Mouse (Mus musculus): ENCODE data around the gene AI182371.

AI182371 gene
- long read RNA-seq, experiment 1 = 0 reads
- long read RNA-seq, experiment 2 = 0 reads

DNA sequence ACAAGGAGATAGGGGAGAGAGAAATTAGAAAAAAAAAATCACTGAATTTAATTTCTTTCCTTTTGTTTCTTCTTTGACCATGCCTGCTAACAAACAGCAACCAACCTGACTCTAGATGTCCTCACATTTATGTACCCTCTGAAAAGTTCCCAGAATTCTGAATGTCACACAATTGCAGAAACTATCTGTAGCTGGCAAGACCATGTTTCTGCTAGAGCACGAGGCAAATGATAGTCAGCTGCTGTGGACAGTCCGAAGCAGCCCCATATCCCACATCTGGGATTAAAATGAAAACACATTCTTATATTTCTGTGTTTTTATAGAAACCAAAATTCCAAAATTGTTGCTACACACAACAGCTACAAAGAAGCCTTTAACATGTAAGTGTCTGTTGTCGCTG lies at the start of gene AI182371:
Gene AI182371, minus strand, starts transcription at position 101 of the 400 bp plus-strand sequence.
- intact Hi-C loops (cut with DNase I) = no loop called here

DNA sequence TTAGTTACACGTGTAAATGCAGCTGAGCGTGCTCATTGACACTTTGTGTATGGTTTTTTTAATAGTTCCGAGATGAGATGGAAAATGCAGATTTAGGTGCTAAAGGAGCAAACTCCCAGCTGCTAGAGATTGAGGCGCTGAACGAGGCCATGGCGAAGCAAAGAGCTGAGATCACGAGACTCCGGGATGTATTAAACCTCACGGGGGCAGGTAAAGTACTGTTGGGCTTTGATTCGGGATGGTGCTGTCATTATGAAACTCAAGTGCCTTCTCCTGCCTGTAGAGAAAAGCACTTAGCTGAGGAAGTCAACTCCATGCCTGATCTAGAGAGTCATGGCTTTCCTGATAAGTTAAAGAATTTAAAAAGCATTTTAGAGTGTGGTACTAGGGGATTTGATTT lies 47.5 kb upstream of the AI182371 start:
- intact Hi-C loops (cut with DNase I) = no loop called here

DNA sequence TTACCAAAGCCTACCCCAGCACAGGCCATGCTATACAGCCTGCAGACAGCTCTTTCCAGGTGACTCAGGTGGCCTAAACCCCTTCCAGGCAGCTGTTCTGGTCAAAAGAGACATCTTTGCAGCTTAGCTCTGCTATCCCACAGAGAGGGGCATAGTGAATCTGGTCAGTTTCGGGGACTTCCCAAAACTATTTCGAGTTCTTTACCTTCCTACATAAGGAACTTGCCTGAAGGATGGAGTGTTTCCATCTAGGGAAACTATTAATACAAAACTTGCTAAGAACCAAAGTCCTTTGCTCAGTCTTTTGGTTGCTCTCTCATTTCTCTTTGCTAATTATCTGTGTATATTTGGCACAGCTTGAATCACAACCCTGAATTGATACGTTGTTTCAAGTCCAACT lies 40.3 kb upstream of the AI182371 start:
- intact Hi-C loops (cut with DNase I) = no loop called here

DNA sequence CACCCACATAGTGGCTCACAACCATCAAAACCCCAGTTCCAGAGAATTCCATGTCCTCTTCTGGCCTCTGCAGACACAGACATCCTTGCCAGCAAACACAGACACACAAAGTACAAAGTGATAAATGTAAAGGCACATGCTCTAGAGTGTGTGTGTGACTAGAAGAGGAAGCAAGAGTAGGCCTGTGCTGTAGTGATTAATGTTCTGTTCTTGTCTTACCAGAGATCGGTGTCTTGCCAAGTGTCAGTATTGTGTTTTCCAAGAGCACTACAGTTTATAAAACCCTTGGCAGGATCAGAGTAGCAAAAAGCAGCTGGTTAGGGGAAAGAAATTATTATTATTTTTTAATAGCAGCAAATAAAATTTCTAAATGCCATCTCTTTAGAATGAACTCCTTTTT lies 37.2 kb upstream of the AI182371 start:
- intact Hi-C loops (cut with DNase I) = no loop called here

DNA sequence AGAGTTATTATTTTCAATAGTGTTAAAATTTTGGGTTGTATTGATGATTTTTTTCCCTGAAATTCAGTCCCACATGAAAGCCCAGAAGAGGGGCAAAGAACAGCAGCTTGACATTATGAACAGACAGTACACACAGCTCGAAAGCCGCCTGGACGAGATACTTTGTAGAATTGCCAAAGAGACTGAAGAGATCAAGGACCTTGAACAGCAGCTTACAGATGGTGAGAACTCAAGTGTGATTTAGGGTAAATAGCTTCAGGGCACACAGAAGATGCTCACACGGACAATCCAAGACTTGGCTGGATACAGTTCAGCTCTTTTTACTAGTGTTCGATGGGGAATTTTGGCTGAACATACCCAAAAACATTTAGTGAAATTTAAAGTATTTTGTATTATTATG lies 32.5 kb upstream of the AI182371 start:
- intact Hi-C loops (cut with DNase I) = no loop called here

DNA sequence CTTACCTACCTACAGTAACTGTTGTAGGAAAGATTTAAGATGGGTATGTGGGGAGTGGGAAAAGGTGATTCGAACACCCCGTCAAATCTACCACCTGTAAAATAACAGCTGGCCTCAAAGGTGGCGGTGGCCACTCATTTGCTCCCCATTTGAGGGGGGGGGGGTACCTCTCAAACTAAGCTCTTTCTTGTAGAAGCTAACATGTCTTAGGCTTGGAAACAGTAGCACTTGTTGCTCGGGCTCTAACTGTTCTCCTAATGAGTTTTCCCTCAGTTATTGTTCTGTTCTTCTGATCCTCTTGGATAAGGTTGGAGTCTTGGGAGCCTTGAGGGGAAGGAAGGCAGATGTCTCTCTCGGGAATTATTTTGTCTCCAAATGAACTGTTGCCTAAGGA lies 31.3 kb upstream of the AI182371 start:
- intact Hi-C loops (cut with DNase I) = no loop called here

DNA sequence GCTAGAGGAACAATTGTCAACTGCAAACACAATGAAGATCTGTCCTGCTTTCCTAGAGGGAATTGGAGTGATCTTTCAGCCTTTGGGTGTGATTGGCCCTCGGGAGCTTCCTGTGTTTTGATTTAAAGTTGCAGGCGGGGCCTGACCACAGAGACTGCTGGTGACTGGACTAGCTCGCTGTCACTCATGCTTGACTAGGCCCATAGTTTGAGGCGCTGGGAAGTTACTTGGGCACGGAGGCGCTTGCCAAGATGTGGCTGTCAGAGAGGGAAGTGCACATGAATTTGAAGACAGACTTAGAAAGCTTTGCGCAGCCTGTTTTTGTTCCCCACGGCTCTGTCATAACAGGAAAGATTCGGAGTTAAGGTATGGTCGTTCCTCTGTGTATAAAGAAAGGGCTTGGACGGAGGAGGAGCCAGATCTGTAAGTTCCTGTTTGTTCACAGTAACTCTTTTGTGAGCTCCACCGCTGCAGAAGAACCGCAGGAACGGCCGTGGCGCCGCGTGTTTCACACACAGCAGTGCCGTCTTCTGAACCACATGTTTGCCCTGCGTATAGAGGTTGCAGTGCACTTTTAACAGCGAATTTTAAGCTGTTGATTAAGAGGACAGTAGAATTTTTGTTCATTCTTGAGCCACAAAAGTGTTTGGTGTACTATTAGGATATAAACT lies 30.8 kb upstream of the AI182371 start:
- intact Hi-C loops (cut with DNase I) = no loop called here

DNA sequence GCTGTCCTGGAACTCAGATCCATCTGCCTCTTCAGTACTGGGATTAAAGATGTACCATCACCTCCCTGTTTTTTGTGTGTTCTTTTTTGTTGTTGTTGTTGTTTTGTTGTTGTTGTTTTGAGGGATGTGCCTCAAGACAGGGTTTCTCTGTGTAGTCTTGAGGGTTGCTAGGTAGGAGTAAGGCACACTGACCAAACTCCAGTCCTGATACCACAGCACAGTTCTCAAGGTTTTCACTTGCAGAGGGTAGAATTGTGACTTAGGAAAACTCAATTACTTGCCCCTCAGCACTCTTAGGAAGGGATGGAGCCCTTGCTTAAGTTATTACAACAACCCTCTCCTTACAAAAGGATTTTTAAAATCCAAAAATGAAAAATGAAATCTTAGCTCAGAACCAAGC lies 30.1 kb upstream of the AI182371 start:
- intact Hi-C loops (cut with DNase I) = no loop called here

DNA sequence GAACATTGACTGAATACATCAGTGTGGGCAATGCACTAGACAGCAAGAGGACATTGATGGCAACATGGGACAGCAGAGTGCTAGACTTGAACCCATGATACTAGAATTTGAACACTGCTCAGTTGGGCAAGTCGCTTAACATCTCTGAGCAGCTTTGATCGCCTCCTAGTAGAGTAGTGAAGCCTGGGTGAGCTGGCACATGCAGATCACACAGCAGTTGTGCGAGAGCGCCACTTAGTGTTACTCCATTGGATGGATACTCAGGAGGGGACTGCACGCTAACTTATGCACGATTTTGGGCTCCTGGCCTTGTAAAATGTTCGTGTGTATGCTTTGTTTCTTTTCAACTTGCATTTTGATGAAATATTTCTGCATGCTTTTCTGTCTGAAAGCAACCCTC lies 23.4 kb upstream of the AI182371 start:
- intact Hi-C loops (cut with DNase I) = no loop called here

DNA sequence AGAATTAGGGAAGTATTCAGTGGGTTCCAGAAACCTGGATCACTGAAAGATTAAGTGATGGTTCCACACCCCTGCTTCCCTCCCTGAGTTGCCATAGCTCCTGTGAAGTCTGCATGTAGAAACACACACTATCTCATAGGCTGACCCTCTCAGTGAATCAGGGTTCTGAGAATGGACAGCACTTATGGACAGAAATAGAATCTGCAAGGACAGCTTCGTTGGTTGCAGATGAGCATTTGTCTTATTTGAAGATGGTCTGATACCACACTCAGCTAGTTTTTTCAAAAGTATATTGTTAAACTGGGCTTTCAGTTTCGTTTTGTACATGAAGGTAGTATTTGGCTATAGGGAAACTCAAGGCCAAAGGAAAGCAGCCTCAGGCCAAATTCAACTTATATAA lies 9.2 kb upstream of the AI182371 start:
- intact Hi-C loops (cut with DNase I) = no loop called here

DNA sequence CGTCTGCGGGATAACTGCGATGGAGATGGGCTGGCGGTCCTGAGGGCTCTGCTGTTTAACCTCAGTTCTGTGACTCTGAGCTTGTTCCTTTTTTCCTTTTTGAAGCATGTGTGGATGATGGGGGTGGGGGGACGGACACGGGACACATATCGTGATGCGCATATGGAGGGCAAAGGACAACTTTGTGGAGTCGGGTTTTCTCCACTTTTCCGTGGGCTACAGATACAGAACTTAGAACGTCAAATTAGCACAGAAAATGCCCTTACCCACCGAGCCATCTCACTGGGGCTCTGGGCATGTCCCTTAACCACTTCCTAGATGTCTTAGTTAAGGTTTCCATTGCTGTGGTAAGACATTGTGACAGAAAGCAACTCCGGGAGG lies 8.6 kb upstream of the AI182371 start:
- intact Hi-C loops (cut with DNase I) = loop anchor here (5.0 kb wide), 1 partner anchor 58 kb away; no protein-coding TSS in a partner anchor

DNA sequence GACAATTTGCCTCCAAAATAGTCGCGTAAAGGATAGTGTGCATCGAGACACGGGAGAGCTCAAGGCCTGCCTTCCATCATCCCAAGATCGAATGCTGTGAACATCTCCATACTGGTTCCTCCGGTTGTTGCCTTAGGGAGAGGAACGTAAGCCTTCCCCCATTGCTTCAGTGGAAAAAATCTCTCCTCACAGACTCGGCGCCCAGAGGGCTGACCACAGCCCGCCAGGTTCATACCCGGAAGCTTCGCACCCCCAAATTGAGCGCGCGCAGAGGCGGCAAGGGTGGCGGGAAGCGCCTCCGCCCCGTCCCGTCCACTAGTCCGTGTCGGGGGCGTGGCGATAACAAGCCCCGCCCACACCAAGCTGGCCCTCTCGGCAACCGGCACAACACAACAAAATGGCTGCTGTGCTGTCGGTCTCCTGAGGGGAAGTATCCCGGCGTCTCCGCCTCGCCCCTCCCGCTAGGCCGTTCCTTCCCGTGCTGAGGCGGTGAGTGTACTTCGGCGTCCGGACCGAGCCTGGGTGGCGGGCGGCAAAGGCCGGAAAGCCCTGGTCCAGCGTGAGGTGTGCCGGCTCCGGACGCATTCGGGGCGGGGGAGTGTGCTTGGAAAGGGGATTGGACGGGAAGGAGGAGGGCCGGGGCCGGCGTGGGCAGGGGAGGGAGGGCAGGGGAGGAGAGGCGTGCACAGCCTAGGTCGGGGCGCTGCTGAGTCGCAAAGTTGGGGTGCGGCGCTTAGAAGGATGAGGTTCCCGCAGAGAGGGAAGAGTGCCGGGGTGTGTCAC lies 8.0 kb upstream of the AI182371 start, which contains the start of gene Cntrl:
Gene Cntrl, plus strand, starts transcription at position 352 of the 783 bp plus-strand sequence.
- intact Hi-C loops (cut with DNase I) = loop anchor here (5.0 kb wide), 1 partner anchor 57 kb away; no protein-coding TSS in a partner anchor

DNA sequence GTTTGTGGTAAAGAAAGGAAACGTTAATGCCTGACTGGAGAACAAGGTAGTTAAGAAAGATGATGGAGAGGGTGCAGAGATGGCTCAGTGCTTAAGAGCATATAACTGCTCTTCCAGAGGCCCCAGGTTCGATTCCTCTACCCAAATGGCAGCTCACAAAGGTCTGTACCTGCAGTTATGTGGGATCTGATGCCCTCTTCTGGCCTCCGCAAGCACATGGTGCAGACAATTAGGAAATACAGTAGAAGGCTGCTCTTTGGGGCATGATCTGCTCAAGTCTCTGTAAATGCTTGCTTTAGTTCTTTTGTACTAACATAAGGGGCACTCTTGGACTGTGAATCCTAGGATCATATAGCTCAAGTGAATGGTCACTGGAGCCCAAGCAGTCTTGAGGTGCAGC lies 7.4 kb upstream of the AI182371 start:
- intact Hi-C loops (cut with DNase I) = loop anchor here (5.0 kb wide), 1 partner anchor 56 kb away; no protein-coding TSS in a partner anchor

DNA sequence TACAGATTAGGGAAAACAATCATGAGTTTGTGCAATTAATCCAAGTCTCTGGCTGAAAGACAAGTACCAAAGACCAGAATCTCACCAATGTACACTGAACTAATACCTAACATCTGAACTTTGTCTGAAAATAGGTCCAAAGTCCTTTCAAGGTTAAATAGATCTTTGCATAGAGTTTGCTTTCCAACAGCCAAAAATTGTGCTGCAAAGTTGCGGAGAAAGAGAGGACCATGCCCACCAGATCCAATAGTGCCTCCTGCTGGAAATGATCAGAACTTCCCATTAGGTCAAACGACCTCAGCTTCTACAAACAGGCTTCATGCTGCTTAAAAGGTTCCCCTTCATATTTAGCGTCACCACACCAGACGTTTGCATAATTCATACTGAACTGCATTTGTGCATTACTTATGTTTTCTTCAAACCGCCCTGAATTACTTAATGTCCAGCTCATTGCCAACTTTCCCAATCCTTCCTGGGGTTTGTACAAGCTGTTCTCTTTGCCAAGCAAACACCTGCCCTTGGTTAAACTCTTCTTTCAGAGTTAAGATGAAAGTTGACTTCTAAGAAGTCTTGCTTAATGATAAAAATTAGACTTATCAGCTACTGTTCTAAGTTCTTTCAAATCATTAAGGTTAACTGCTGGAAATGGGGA lies 6.8 kb upstream of the AI182371 start:
- intact Hi-C loops (cut with DNase I) = loop anchor here (5.0 kb wide), 1 partner anchor 56 kb away; no protein-coding TSS in a partner anchor

DNA sequence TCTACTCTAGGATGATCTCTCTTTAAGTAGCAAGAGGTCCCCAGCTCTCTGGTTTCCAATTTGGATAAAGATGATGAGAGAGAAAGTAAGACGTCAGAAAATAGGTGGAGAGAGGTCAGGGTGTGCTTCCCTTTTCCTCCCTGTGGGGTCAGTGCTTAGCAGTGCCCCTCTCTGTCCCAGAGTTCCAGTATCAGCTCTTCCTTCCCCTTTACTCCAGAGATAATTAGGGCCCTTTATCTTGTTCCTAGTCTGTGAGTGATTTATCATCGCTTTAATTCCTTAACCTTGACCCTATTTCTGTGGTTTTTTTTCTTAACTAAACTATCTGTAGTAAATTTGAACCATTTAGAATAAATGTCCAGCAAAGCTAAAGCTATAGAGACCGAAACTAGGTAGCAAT lies 3.5 kb upstream of the AI182371 start:
- intact Hi-C loops (cut with DNase I) = loop anchor here (5.0 kb wide), 1 partner anchor 53 kb away; no protein-coding TSS in a partner anchor

DNA sequence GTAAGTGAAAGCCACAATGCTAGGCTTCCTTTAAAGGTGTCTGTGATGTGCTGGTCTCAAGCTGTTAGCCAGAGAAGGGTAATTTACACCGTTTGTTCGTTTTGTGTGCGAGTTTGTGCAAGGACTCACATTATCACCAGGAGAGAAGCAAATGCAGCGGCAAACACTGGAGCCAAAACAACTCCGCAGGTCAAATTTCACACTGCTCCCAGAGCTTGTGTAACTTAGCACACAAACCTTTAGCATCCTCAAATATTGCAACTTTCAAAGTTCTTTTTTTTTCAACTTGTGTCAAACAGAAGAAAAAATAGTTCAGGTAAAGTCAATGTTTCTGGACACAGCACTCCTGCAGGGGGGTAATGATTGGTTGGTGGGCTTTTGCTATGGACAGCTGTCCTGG lies 2.2 kb upstream of the AI182371 start:
- intact Hi-C loops (cut with DNase I) = no loop called here

DNA sequence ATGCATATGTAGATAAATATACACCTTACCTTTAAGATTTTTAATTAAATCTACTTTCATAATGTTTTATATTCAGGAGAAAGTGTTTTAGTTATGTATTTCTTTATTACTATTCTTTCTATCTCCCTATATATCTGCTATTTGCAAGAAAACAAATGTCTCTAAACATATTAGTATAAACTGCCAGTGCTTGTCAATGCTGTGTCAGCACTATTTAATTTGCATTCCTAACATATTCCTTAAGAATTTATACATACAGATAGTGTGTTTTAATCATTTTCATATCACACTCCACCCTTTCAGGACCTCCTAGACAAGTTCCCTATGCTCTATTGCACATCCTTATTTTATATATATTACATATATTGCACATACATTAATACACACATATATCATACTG lies 1.4 kb upstream of the AI182371 start:
- intact Hi-C loops (cut with DNase I) = no loop called here

DNA sequence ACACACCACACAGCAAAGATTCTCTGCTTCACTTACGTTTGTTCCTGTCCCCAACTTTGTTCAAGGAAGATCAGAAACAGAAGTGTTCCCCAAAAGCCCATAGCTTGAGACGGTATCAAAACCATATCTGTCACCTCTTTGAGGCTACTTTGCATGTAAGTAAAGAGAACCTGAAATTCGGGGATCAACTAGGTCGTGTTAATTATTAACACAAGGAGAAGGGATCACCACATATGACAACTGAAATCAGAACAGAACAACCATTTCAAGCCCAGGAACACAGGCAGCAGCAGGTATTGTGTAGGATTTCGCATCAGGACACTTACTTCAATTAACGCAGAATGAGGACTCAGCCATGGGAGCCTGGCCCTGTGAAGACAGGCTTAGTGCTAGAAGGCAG lies 814 bp downstream of the AI182371 start:
- intact Hi-C loops (cut with DNase I) = no loop called here

DNA sequence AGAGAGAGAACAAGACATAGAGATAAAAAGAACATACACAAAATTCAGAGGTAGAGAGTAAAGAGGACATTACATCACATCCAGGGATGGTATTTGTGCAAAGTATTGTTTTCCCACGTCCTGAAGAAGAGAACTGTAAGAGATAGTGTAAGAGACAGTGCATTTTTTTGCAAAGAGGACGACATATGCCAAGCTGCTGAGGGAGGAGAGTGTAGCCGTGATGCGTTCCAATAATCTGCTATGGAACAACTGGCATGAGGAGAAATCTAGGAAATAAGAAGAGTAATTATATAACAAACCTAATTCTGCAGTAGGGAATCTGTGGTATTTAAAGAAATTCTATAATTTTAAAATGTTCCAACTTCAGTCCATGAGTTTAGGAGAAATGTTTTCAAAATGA lies 13.9 kb downstream of the AI182371 start:
- intact Hi-C loops (cut with DNase I) = no loop called here

DNA sequence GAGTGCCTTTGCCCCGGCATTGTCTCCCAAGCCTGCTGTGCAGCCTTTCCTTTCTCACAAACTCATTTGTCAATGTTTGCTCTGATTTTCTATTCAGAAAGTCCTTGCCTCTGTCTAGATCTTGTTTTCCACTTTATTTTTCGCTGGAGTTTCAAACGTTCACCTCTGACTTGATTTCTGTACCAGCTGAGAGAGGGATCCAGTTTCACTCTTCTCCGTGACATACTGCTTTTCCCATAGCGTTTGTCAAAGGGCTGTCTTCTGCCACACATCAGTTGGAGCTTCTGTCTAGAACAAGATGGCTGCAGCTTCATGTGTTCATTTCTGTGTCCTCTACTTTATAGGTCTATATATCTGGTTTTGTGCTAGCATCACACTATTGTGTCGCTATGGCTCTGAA lies 22.2 kb downstream of the AI182371 start:
- intact Hi-C loops (cut with DNase I) = no loop called here

DNA sequence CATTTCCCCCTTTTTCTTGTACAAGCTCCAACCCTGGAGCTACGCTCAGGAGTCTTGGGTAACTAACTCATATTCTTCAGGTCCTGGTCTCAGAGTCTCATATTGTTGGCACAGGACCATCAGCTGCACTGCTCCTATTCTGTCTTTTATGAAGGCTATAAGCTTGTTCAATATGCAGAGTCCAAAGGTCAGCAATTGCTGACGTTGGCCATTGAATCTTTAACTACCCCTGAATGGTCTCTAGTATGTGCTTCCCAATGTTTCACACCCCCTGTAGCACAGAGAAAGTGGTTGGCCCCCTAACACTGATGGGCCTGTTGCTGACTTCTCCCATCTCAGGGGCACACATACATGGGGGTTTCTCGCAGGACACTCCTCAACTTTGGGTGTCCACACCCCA lies 27.0 kb downstream of the AI182371 start:
- intact Hi-C loops (cut with DNase I) = no loop called here

DNA sequence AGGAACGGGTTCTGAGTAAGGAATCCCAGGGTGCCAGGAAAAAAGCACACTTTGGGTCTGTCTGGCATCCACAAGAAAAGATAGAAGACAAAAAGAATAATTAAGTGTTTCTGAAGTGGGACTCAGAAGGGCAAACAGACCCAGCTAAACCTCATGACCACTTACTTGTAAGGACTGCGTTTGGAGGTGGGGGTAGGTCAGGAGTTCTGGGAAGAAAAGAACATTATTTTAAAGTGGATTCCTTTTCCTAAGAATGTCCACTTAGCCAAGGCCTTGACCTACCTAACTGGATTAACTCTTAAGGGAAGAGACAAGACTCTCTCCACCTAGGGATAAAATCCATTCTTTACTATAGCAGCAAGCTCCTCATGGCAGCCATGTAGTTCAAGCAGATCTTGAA lies 28.8 kb downstream of the AI182371 start:
- intact Hi-C loops (cut with DNase I) = no loop called here

All from adrenal gland (tissue).